Mouse (Mus musculus) midbrain, embryonic 15.5 days (tissue): ENCODE data around the gene Dennd1c. TPM values are rescaled to one million over a fixed set of nuclear protein-coding genes. Genes with fewer than 3 reads are reported as not detected.
A peak's percentile ranks its signal among the peaks of the same experiment; 100 is the strongest.

Source experiments
- ATAC-seq: fragments of 200-750 bp; cut with Nextera tagmentation; replicated peaks from 2 replicates; pipeline ENCODE4 v1.8.0; 2017; ENCODE audit warnings: moderate TSS enrichment
- H3K27ac ChIP-seq: fragments of 300-500 bp; sonication (generic); 2 replicates; pipeline ENCODE4 v1.5.1; 2015; ENCODE audit warnings: mild to moderate bottlenecking, inconsistent platforms
- H3K27me3 ChIP-seq: fragments of 300-500 bp; sonication (generic); replicated peaks from 2 replicates; pipeline ENCODE4 v1.6.1; 2015; ENCODE audit warnings: inconsistent platforms
- H3K36me3 ChIP-seq: fragments of 300-500 bp; sonication (generic); replicated peaks from 2 replicates; pipeline ENCODE4 v1.6.1; 2015; ENCODE audit warnings: inconsistent platforms
- H3K4me1 ChIP-seq: fragments of 300-500 bp; sonication (generic); 2 replicates; pipeline ENCODE4 v1.6.1; 2015; ENCODE audit warnings: inconsistent platforms
- H3K4me2 ChIP-seq: fragments of 300-500 bp; sonication (generic); 2 replicates; pipeline ENCODE4 v1.6.1; 2015; ENCODE audit warnings: inconsistent platforms, mild to moderate bottlenecking, moderate library complexity
- H3K4me3 ChIP-seq: fragments of 300-500 bp; sonication (generic); 2 replicates; pipeline ENCODE4 v1.5.1; 2015; ENCODE audit warnings: mild to moderate bottlenecking, inconsistent platforms
- H3K9ac ChIP-seq: fragments of 300-500 bp; sonication (generic); 2 replicates; pipeline ENCODE4 v1.6.1; 2015; ENCODE audit warnings: mild to moderate bottlenecking, inconsistent platforms
- H3K9me3 ChIP-seq: fragments of 300-500 bp; sonication (generic); 2 replicates; pipeline ENCODE4 v1.6.1; 2016; ENCODE audit warnings: inconsistent platforms
- WGBS: fragments of 180-500 bp; shearing (Covaris S2); methylation state at CpG from one replicate; pipeline ENCODE4 v1.1.7; 2015; ENCODE audit warnings: mixed read lengths; 5-methylcytosine and 5-hydroxymethylcytosine counted together
- polyA plus RNA-seq: library from polyadenylated mRNA; unstranded; fragments of >200 nt; fragmentation: Nextera tagmentation; extraction: Ambion mirVana; gene quantifications from 2 replicates; pipeline ENCODE4 v1.2.1, GENCODE M21; 2015

Gene Dennd1c
- polyA plus RNA-seq, 1 experiment from 2014 or later, result 5.8 TPM

DNA sequence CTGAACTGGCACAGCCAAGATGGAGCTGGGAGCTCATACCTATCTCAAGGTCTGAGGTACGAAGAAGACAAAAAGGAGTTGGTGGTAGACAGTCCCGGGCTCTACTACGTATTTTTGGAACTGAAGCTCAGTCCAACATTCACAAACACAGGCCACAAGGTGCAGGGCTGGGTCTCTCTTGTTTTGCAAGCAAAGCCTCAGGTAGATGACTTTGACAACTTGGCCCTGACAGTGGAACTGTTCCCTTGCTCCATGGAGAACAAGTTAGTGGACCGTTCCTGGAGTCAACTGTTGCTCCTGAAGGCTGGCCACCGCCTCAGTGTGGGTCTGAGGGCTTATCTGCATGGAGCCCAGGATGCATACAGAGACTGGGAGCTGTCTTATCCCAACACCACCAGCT, 28.8 kb upstream of the Dennd1c start:
- WGBS, result 93% methylated on average over 5 of the region's 5 CpGs
- Histone ChIP-seq H3K36me3 (no peaks in the 10 kb centered on the region), H3K27ac (no peak overlapping the region), H3K4me1 (peaks cover 15% of the 10 kb centered on the region), H3K27me3 (no peaks in the 10 kb centered on the region), H3K4me2 (no peak overlapping the region), H3K9ac (no peak overlapping the region), H3K9me3 (no peaks in the 10 kb centered on the region), H3K4me3 (no peak overlapping the region)
- ATAC-seq, result no peak

DNA sequence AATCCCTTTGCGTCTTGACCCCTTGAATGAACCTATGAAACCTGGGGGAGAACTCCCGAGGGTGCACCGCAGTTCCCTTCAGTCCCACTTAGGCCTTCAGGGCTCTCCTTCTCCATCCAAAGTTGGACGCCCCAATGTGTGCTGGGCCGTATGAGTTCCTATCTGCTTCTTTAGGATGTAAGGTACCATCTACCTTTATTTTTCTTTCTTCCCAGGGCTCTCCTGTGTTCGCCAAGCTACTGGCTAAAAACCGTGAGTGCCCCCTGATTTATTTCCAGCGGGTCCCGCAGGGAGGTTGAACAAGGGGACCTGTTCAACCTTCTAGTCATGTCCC, 27.7 kb upstream of the Dennd1c start:
- no peaks in the 10 kb centered on the region for H3K36me3 ChIP-seq
- H3K4me2 ChIP-seq, result peak overlapping the region; percentile 83
- WGBS, result 8% methylated on average over 9 of the region's 9 CpGs
- peak overlapping the region; percentile 57; the same call in 1 of the 2 replicates for H3K9ac ChIP-seq
- peak overlapping the region; percentile 75 for H3K4me3 ChIP-seq
- no peak for ATAC-seq
- H3K4me1 ChIP-seq, result peaks cover 15% of the 10 kb centered on the region
- no peaks in the 10 kb centered on the region for H3K9me3 ChIP-seq
- H3K27ac ChIP-seq, result no peak overlapping the region
- H3K27me3 ChIP-seq, result no peaks in the 10 kb centered on the region

DNA sequence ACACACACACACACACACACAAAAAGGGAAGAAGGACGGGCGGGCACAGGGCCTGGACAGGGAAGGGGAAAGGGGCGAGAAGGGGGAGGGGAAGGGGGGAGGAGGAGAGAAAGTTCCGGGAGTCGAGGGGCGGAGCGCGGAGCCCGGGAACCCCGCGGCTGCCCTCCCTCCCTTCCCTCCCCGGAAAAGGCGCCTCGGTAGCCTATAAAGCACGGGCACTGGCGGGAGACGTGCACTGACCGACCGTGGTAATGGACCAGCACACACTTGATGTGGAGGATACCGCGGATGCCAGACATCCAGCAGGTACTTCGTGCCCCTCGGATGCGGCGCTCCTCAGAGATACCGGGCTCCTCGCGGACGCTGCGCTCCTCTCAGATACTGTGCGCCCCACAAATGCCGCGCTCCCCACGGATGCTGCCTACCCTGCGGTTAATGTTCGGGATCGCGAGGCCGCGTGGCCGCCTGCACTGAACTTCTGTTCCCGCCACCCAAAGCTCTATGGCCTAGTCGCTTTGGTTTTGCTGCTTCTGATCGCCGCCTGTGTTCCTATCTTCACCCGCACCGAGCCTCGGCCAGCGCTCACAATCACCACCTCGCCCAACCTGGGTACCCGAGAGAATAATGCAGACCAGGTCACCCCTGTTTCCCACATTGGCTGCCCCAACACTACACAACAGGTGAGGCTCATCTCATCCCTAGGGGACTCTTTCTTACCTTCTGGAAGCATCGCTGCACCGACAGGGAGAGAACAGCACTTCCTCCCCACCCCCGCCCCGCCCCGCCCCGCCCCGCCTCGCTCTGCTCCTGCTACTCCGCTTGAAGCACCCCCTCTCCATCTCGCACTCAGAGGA, 27.1 kb upstream of the Dennd1c start, which contains the start of gene Tnfsf9:
Gene Tnfsf9, plus strand, starts transcription at position 145 of the 854 bp plus-strand sequence.
- H3K9me3 ChIP-seq, result no peaks in the 10 kb centered on the region
- H3K4me1 ChIP-seq, result peaks cover 15% of the 10 kb centered on the region
- H3K4me2 ChIP-seq, result peak within 1 kb of the TSS; percentile 83
- 0 out of 2 replicates have a peak within 1 kb of the TSS, but pooled peaks have one; percentile 56 for H3K27ac ChIP-seq
- WGBS, result under 1% methylated on average over 54 of the region's 61 CpGs
- H3K36me3 ChIP-seq, result no peaks in the 10 kb centered on the region
- peak within 1 kb of the TSS; percentile 57 for H3K9ac ChIP-seq
- no peaks in the 10 kb centered on the region for H3K27me3 ChIP-seq
- peak within 1 kb of the TSS; percentile 75 for H3K4me3 ChIP-seq
- peak; percentile 85 for ATAC-seq

DNA sequence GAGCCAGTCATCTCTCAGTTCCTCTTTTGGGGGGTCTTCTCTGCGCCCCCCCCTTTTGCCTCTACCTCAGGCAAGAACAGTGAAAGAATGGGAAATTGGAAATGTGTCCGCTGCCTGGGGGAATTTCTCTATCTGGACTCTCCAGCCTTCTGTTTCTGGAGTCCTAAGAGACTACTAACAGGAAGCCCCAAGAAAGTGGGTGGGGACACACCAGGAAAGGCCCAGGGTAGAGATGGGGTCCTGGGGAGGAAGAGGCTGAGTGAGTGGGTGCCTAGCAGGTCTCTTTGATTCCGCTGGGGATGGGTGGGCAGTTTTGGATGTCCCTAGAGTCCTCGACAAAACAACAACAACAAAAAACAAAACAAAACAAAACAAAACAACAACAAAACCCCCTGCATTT, 26.2 kb upstream of the Dennd1c start:
- WGBS, result 49% methylated on average over 4 of the region's 4 CpGs
- ATAC-seq, result peak; percentile 8

DNA sequence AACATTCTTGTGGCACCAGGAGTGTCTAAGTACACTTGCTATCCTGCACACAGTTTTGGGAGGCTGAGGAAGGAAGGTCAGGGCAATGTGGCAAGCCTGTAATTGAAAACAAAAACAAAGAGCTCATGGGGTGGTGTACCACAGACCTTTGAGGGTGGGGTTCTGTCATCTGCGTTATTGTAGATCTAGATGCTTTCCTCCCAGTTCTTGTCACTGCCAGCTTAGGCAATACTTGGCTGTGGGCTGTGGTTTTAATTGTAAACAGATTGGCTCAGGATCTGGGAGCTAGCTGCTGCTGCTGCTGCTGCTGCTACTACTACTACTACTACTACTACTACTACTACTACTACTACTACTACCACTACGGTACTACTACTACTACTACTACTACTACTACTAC, 24.0 kb upstream of the Dennd1c start:
- Histone ChIP-seq H3K27ac (no peak overlapping the region), H3K4me2 (no peak overlapping the region), H3K36me3 (no peaks in the 10 kb centered on the region), H3K4me3 (no peak overlapping the region), H3K27me3 (no peaks in the 10 kb centered on the region), H3K9me3 (no peaks in the 10 kb centered on the region), H3K9ac (no peak overlapping the region), H3K4me1 (peaks cover 15% of the 10 kb centered on the region)
- WGBS, result 89% methylated on average over 2 of the region's 2 CpGs
- ATAC-seq, result no peak

More for the DNA sequence above, 26.2 kb upstream of the Dennd1c start:
- no peak overlapping the region for H3K27ac ChIP-seq
- no peak overlapping the region for H3K9ac ChIP-seq
- H3K27me3 ChIP-seq, result no peaks in the 10 kb centered on the region
- no peaks in the 10 kb centered on the region for H3K36me3 ChIP-seq
- H3K4me2 ChIP-seq, result peak overlapping the region; percentile 83
- no peaks in the 10 kb centered on the region for H3K9me3 ChIP-seq
- peaks cover 15% of the 10 kb centered on the region for H3K4me1 ChIP-seq
- peak overlapping the region; percentile 75 for H3K4me3 ChIP-seq

DNA sequence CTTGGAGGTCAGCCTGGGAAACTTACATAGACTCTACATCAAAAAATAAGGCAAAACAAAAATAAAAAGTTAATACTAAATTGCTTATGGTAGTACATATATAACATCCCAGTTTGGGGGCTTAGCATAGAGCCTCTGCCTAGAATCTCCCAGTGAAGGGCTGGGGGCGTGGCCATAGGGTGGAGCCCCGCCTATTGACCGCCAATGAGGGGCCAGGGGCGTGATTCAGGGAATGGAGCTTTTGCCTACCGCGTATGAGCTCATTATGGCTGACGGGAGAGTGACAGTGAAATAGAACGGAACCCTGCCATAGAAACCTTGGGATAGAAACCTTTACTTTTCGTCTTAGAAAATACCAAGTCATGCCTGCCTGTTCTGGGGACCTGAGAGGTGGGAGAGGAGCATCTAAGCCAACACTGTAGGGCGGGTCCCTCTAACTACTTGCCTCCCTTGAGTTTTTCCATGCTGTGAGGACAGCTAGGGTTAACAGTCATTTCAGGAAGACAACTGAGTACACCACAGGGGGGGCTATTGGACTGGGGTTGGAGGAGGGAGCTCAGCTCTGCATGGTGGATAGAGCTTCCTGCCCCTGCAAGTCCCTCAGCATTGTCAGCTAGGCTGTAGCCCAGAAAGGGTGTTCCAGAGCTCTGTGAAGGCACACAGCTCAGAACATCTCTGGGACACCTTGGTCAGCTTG, 21.5 kb upstream of the Dennd1c start:
- Histone ChIP-seq H3K4me3 (no peak overlapping the region), H3K4me2 (no peak overlapping the region), H3K9ac (no peak overlapping the region), H3K4me1 (peaks cover 11% of the 10 kb centered on the region), H3K9me3 (no peaks in the 10 kb centered on the region), H3K27me3 (0 out of 2 replicates have a peak, but pooled peaks cover 3% of the 10 kb centered on the region), H3K36me3 (no peaks in the 10 kb centered on the region), H3K27ac (no peak overlapping the region)
- WGBS, result 8% methylated on average over 10 of the region's 10 CpGs
- no peak for ATAC-seq

DNA sequence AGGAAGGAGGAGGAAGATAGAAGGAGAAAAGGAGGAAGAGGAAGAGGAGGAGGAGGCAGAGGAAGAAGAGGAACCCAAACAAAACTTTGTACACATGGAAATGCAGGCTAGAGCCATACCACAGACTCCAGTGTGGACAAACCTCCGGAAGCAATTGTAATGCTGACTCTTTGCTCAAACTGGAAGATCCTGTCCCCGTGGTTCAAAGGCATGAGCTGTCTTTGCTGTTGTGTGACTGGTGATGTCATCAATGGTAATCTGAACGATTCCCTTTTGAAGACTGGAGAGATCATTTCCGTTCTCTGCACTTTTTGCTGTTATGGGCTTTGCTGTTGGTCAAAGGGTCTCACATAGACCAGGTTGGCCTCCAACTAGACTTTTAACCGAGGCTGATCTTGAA, 20.0 kb upstream of the Dennd1c start:
- no peaks in the 10 kb centered on the region for H3K36me3 ChIP-seq
- ATAC-seq, result no peak
- 0 out of 2 replicates have a peak, but pooled peaks cover 3% of the 10 kb centered on the region for H3K27me3 ChIP-seq
- no peak overlapping the region for H3K4me2 ChIP-seq
- H3K4me1 ChIP-seq, result peaks cover 8% of the 10 kb centered on the region
- no peaks in the 10 kb centered on the region for H3K9me3 ChIP-seq
- no peak overlapping the region for H3K27ac ChIP-seq
- 86% methylated on average over 5 of the region's 5 CpGs for WGBS
- H3K4me3 ChIP-seq, result no peak overlapping the region
- no peak overlapping the region for H3K9ac ChIP-seq

DNA sequence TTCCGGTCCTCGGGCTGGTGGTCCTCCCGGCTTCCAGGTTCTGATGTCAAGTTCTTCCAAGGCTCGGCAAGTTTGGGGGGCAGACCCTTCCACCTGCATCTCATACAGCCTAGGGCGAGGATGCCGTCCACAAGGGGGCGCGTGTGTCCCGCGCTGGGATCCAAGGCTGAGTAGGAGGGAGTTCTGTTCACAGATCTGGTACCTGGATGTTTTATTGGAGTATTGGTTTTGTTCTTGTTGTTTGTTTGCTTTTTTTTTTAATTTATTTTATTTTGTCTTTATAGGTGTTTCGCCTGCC, 18.3 kb upstream of the Dennd1c start:
- WGBS, result 1% methylated on average over 11 of the region's 11 CpGs
- Histone ChIP-seq H3K36me3 (no peaks in the 10 kb centered on the region), H3K4me3 (peak overlapping the region; percentile 12; the same call in 1 of the 2 replicates), H3K9me3 (no peaks in the 10 kb centered on the region), H3K4me2 (peak overlapping the region; percentile 37), H3K4me1 (peaks cover 8% of the 10 kb centered on the region), H3K27ac (no peak overlapping the region), H3K27me3 (peaks cover 3% of the 10 kb centered on the region; the same call in 1 of the 2 replicates), H3K9ac (no peak overlapping the region)
- ATAC-seq, result peak; percentile 87

DNA sequence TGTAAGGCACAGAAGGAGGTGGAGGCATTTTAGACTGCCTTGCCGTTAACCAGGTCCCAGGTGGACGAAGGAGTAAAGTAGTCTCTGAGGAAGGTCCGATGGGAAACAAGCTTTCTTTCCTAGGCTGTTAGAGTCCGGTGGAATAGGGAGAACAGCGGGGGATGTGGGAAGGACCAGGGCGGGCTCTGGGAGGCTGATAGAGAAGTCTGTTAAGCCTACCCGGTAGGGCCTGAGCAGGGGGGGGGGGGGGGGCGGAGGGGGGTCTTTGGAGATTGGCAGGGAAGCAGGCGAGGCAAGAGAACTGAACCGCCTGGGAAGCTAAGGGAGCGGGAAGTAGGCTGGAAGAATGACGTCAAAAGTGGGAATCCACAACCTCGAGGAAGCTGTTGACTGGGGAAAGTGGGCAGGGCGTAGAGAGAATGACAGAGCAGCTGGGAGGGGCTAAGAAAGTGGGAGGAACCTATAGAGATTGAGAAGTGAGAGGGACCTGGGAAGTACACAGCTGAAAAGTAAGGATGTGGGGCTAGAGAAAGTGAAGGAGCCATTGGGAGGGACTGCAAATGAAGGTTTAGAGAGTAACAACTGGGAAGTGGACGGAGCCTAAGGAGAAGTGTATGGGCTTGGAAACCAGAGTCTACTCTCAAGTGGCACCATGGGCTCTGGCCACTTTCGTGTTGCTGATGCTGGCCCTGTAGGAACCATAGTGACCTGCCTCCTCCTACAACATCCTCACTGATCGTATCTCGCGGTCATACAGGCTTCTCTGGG, 17.7 kb upstream of the Dennd1c start:
- H3K4me3 ChIP-seq, result peak overlapping the region; percentile 12
- peaks cover 3% of the 10 kb centered on the region; the same call in 1 of the 2 replicates for H3K27me3 ChIP-seq
- under 1% methylated on average over 18 of the region's 19 CpGs for WGBS
- no peaks in the 10 kb centered on the region for H3K9me3 ChIP-seq
- peak overlapping the region; percentile 37 for H3K4me2 ChIP-seq
- no peaks in the 10 kb centered on the region for H3K36me3 ChIP-seq
- H3K4me1 ChIP-seq, result peaks cover 8% of the 10 kb centered on the region
- H3K9ac ChIP-seq, result no peak overlapping the region
- no peak overlapping the region for H3K27ac ChIP-seq
- peak; percentile 84 for ATAC-seq

DNA sequence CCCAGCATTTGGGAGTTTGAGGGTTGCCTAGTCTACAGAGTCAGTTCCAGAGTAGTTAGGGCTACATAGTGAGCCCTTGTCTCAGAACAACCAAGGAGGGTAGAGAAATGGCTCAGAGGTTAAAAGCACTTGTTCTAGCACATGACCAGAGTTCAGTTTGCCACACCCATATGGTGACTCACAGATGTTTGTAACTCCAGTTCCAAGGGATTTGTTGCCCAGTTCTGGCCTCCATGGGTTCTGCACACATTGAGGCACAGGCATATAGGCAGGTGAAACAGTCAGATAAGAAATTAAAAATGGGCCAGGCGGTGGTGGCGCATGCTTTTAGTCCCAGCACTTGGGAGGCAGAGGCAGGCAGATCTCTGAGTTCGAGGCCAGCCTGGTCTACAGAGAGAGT, 15.9 kb upstream of the Dennd1c start:
- Histone ChIP-seq H3K9me3 (no peaks in the 10 kb centered on the region), H3K9ac (no peak overlapping the region), H3K27me3 (peaks cover 3% of the 10 kb centered on the region; the same call in 1 of the 2 replicates), H3K36me3 (no peaks in the 10 kb centered on the region), H3K4me2 (no peak overlapping the region), H3K4me1 (peaks cover 8% of the 10 kb centered on the region), H3K27ac (no peak overlapping the region), H3K4me3 (no peak overlapping the region)
- no peak for ATAC-seq
- 96% methylated on average over 3 of the region's 3 CpGs for WGBS

DNA sequence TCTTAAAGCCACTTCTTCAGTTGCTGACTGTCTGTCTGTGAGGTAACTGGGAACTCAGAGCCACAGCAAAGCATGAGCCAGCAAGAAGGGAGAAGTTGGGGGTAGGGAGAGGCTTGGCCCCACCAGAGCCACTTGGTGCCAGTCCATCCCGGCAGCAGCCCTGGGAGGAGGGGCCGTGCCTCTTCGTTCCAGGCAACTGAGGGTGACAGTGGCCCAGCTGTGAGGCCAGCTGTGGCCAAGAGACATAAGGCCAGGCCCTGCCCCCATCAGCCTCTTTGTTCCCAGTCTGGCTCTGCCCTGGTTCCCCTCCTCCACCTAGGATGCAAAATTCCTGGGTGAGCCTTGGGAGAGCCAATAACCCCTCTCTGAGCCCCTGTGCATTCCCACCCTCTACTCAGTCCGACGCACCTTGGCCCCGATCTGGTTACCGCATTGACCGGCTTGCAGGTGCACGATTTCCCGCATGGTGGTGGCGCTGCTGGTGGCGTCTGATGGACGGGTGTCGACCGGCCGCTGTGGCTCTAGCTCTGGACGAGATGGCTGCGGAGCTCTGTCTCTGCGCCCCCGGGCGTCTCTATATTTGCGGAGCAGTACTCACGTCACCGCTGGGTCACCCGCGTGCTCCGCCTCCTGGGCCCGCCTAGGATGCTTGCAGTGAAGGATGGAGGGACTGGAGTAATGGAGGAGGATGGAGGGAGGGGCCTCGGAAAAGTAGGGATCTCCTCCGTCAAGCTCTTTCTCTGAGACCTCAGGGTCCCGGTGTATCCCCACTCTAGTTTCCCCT, 8.9 kb upstream of the Dennd1c start, which contains the start of gene Tubb4a:
Gene Tubb4a, minus strand, starts transcription at position 734 of the 784 bp plus-strand sequence.
- Histone ChIP-seq H3K27ac (peak within 1 kb of the TSS; percentile 87), H3K9ac (peak within 1 kb of the TSS; percentile 91), H3K27me3 (peaks cover 3% of the 10 kb centered on the region; the same call in 1 of the 2 replicates), H3K4me1 (peaks cover 33% of the 10 kb centered on the region), H3K9me3 (no peaks in the 10 kb centered on the region), H3K4me3 (peak within 1 kb of the TSS; percentile 70), H3K36me3 (no peaks in the 10 kb centered on the region; the same call in 1 of the 2 replicates), H3K4me2 (peak within 1 kb of the TSS; percentile 74)
- peak; percentile 96 for ATAC-seq
- WGBS, result under 1% methylated on average over 31 of the region's 31 CpGs
